32 mouse cellular contexts compared by ENCODE assay signal in the genomic region with DNA sequence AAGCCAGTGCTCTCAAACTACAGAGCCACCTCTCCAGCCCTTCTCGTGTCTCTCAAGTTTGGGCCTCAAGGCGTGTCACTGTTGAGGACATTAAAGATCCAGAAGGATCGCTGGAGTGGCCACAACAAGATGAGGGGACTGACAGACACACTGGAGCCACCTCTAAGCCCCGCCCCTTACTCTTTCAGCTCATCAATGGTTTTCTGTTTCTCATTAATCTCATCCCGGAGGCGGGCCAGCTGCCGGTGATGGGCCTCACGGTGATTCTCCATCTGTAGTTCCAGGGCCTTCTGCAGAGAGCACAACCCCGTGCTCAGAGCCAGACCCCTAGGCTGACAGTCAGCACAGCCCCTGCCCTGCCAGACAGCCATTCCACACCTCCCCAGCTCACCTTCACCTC. TPM values are rescaled to one million over a fixed set of nuclear protein-coding genes. Genes with fewer than 3 reads are reported as not detected.
DNase-seq lines count a peak whose midpoint lies in the region; ATAC-seq and TF ChIP-seq lines count a peak whose summit lies in the region.
"Had no signal": no experiment of that assay in that cellular context is flagged by ENCODE, and none has a peak within 500 bp of the region (broad histone marks: within the 10 kb centered on the region; RNA-seq: fewer than 3 reads in every experiment).

No protein-coding gene starts in this region.

- H3K9me3 ChIP-seq in limb, embryonic 13.5 days, result no peaks in the 10 kb centered on the region
- H3K9me3 ChIP-seq in limb, embryonic 10.5 days (replicated peaks), result no peaks in the 10 kb centered on the region
- no peaks in the 10 kb centered on the region for H3K9me3 ChIP-seq in hindbrain, postnatal 0 days (ENCODE audit: low read length)
- H3K9me3 ChIP-seq: forebrain, embryonic 10.5 days; forebrain, embryonic 15.5 days; heart, embryonic 10.5 days; heart, embryonic 15.5 days; midbrain, embryonic 10.5 days had no signal

- no peak overlapping the region for H3K27ac ChIP-seq in limb, embryonic 13.5 days
- H3K27ac ChIP-seq in limb, embryonic 10.5 days, result no peak overlapping the region
- no peak overlapping the region for H3K27ac ChIP-seq in hindbrain, postnatal 0 days
- H3K27ac ChIP-seq: forebrain, embryonic 10.5 days; forebrain, embryonic 15.5 days; heart, embryonic 10.5 days; heart, embryonic 15.5 days; layer of hippocampus, adult 2 months; liver, embryonic 14.5 days; midbrain, embryonic 10.5 days had no signal

- peaks cover 8% of the 10 kb centered on the region for H3K4me1 ChIP-seq in limb, embryonic 13.5 days
- peaks cover 32% of the 10 kb centered on the region for H3K4me1 ChIP-seq in limb, embryonic 10.5 days
- no peaks in the 10 kb centered on the region for H3K4me1 ChIP-seq in hindbrain, postnatal 0 days (ENCODE audit: insufficient read depth, low read length)
- H3K4me1 ChIP-seq: forebrain, embryonic 15.5 days; heart, embryonic 15.5 days had no signal

- WGBS in limb, embryonic 13.5 days, result 22% methylated on average over 9 of the region's 9 CpGs
- 29% methylated on average over 9 of the region's 9 CpGs for WGBS in limb, embryonic 10.5 days
- 30% methylated on average over 9 of the region's 9 CpGs for WGBS in hindbrain, postnatal 0 days

- no peak for TF ChIP-seq CTCF in hindbrain, postnatal 0 days (IDR thresholded peaks at IDR 0.05; ENCODE audit: low read depth)

- no peak overlapping the region for H3K4me2 ChIP-seq in limb, embryonic 13.5 days (replicated peaks)
- no peak overlapping the region for H3K4me2 ChIP-seq in hindbrain, postnatal 0 days (ENCODE audit: low read depth, low read length)
- H3K4me2 ChIP-seq: forebrain, embryonic 15.5 days; heart, embryonic 15.5 days; lung, embryonic 14.5 days had no signal

- 0 out of 2 replicates have a peak overlapping the region, but pooled peaks have one; percentile 31 for H3K9ac ChIP-seq in limb, embryonic 13.5 days
- H3K9ac ChIP-seq in hindbrain, postnatal 0 days (replicated peaks; ENCODE audit: low read length), result no peak overlapping the region
- H3K9ac ChIP-seq: forebrain, embryonic 15.5 days; heart, embryonic 15.5 days; liver, embryonic 14.5 days; lung, embryonic 14.5 days had no signal

- H3K27me3 ChIP-seq in limb, embryonic 13.5 days, result peaks cover 10% of the 10 kb centered on the region
- H3K27me3 ChIP-seq in limb, embryonic 10.5 days (ENCODE audit: low read depth, poor library complexity, severe bottlenecking), result peaks cover 19% of the 10 kb centered on the region; the same call in 1 of the 2 replicates
- no peaks in the 10 kb centered on the region for H3K27me3 ChIP-seq in hindbrain, postnatal 0 days (ENCODE audit: insufficient read depth, low read length)
- H3K27me3 ChIP-seq: forebrain, embryonic 15.5 days had no signal

- ATAC-seq in limb, embryonic 13.5 days (ENCODE audit: low FRiP score, low read depth), result no peak
- 0 out of 2 replicates have a peak, but pooled peaks have one; percentile 34 for ATAC-seq in hindbrain, postnatal 0 days
- ATAC-seq: activated CD4-positive, CD25-positive, alpha-beta regulatory T cell, adult 4 months; forebrain, embryonic 15.5 days; inflammation-experienced regulatory T-cells, adult 6 months had no signal

- peaks cover 8% of the 10 kb centered on the region for H3K36me3 ChIP-seq in limb, embryonic 13.5 days
- no peaks in the 10 kb centered on the region for H3K36me3 ChIP-seq in limb, embryonic 10.5 days
- peaks cover 62% of the 10 kb centered on the region for H3K36me3 ChIP-seq in hindbrain, postnatal 0 days (ENCODE audit: insufficient read depth, low read length)
- H3K36me3 ChIP-seq: heart, embryonic 10.5 days; heart, embryonic 15.5 days had no signal

- H3K4me3 ChIP-seq in limb, embryonic 13.5 days, result no peak overlapping the region
- no peak overlapping the region for H3K4me3 ChIP-seq in limb, embryonic 10.5 days
- H3K4me3 ChIP-seq in hindbrain, postnatal 0 days (ENCODE audit: low read length), result no peak overlapping the region
- H3K4me3 ChIP-seq: forebrain, embryonic 10.5 days; forebrain, embryonic 15.5 days; heart, embryonic 10.5 days; heart, embryonic 15.5 days; layer of hippocampus, adult 2 months; midbrain, embryonic 10.5 days; myocyte had no signal

- DNase-seq in limb, embryonic 10.5 days (ENCODE audit: low spot score), result no peak
- DNase-seq in retina, postnatal 1 day, result peak; percentile 38
- no peak for DNase-seq in retina, embryonic 14.5 days (ENCODE audit: low spot score)
- peak; percentile 29 for DNase-seq in embryo, embryonic 9.5 days (ENCODE audit: extremely low spot score)
- no peak for DNase-seq in hindbrain, postnatal 0 days (ENCODE audit: low spot score)
- DNase-seq in urinary bladder, postnatal 10 days (ENCODE audit: low spot score), result no peak
- DNase-seq in yolk sac, embryonic 10.5 days (ENCODE audit: low spot score), result no peak
- DNase-seq: adrenal gland, adult 2 months; B cell, adult 2 months; cerebellum, adult 8-10 months; cerebellum, postnatal 25 days; gastrocnemius, postnatal 25 days; heart, adult 11 months; heart, postnatal 4 days; kidney, adult 2 months; left cerebral cortex, postnatal 4 days; liver; lung, embryonic 14.5 days; thymus, adult 2 months; thymus, postnatal 36 days had no signal

RNA-seq across cellular contexts. Expression of gene Pip4k2c, which starts 25.2 kb away (rescaled TPM):
- polyA plus RNA-seq in limb, embryonic 13.5 days (2015; fragmentation: Nextera tagmentation; extraction: Ambion mirVana), result 27.6 and 29.1 TPM in 2 replicates
- polyA plus RNA-seq in limb, embryonic 10.5 days (2016; fragmentation: Nextera tagmentation; extraction: Ambion mirVana), result 25.0 and 27.8 TPM in 2 replicates
- 18.3 and 22.8 TPM in 2 replicates for total RNA-seq in hindbrain, postnatal 0 days (2014; rRNA removed)
- 19.9 and 20.2 TPM in 2 replicates for polyA plus RNA-seq in hindbrain, postnatal 0 days (2015; fragmentation: Nextera tagmentation; extraction: Ambion mirVana)

RNA-seq across cellular contexts. Expression of gene Kif5a, which starts 26.6 kb away (rescaled TPM):
- 4.2 and 4.8 TPM in 2 replicates for polyA plus RNA-seq in limb, embryonic 13.5 days (2015; fragmentation: Nextera tagmentation; extraction: Ambion mirVana)
- polyA plus RNA-seq in limb, embryonic 10.5 days (2016; fragmentation: Nextera tagmentation; extraction: Ambion mirVana), result 1.4 and 2.2 TPM in 2 replicates
- 231 and 249 TPM in 2 replicates for total RNA-seq in hindbrain, postnatal 0 days (2014; rRNA removed)
- polyA plus RNA-seq in hindbrain, postnatal 0 days (2015; fragmentation: Nextera tagmentation; extraction: Ambion mirVana), result 98.4 and 103 TPM in 2 replicates
- total RNA-seq: neutrophil, adult 5-6 weeks had no signal

RNA-seq across cellular contexts. Expression of gene Dctn2, which starts 29.6 kb away (rescaled TPM):
- polyA plus RNA-seq in limb, embryonic 13.5 days (2015; fragmentation: Nextera tagmentation; extraction: Ambion mirVana), result 188 and 192 TPM in 2 replicates
- polyA plus RNA-seq in limb, embryonic 10.5 days (2016; fragmentation: Nextera tagmentation; extraction: Ambion mirVana), result 185 and 194 TPM in 2 replicates
- total RNA-seq in hindbrain, postnatal 0 days (2014; rRNA removed), result 314 and 348 TPM in 2 replicates
- polyA plus RNA-seq in hindbrain, postnatal 0 days (2015; fragmentation: Nextera tagmentation; extraction: Ambion mirVana), result 319 and 323 TPM in 2 replicates

RNA-seq across cellular contexts. Expression of gene Dtx3, which starts 41.0 kb away (rescaled TPM):
- polyA plus RNA-seq in limb, embryonic 13.5 days (2015; fragmentation: Nextera tagmentation; extraction: Ambion mirVana), result 169 and 173 TPM in 2 replicates
- polyA plus RNA-seq in limb, embryonic 10.5 days (2016; fragmentation: Nextera tagmentation; extraction: Ambion mirVana), result 91.4 and 122 TPM in 2 replicates
- total RNA-seq in hindbrain, postnatal 0 days (2014; rRNA removed), result 233 and 240 TPM in 2 replicates
- 170 and 185 TPM in 2 replicates for polyA plus RNA-seq in hindbrain, postnatal 0 days (2015; fragmentation: Nextera tagmentation; extraction: Ambion mirVana)

RNA-seq across cellular contexts. Expression of gene Arhgef25, which starts 46.7 kb away (rescaled TPM):
- 108 and 111 TPM in 2 replicates for polyA plus RNA-seq in limb, embryonic 13.5 days (2015; fragmentation: Nextera tagmentation; extraction: Ambion mirVana)
- 25.8 and 36.3 TPM in 2 replicates for polyA plus RNA-seq in limb, embryonic 10.5 days (2016; fragmentation: Nextera tagmentation; extraction: Ambion mirVana)
- total RNA-seq in hindbrain, postnatal 0 days (2014; rRNA removed), result 61.0 and 65.4 TPM in 2 replicates
- polyA plus RNA-seq in hindbrain, postnatal 0 days (2015; fragmentation: Nextera tagmentation; extraction: Ambion mirVana), result 20.3 and 21.6 TPM in 2 replicates
- total RNA-seq: neutrophil, adult 5-6 weeks had no signal
- polyA plus RNA-seq: activated CD4-positive, CD25-positive, alpha-beta regulatory T cell, adult 4 months had no signal

Comparison
In these comparisons a context has a peak if more than half of its experiments do, and no peak if none do; other contexts are left out.
1. DNase-seq: peak in retina, postnatal 1 day (single experiment) and embryo, embryonic 9.5 days (single experiment); none in limb, embryonic 10.5 days (single experiment), retina, embryonic 14.5 days (single experiment), hindbrain, postnatal 0 days (single experiment), urinary bladder, postnatal 10 days (single experiment) and yolk sac, embryonic 10.5 days (single experiment).
2. RNA of gene Kif5a, which starts 26.6 kb away (polyA plus RNA-seq): 98.4 to 103 TPM in hindbrain, postnatal 0 days; 4.2 to 4.8 TPM in limb, embryonic 13.5 days and 1.4 to 2.2 TPM in limb, embryonic 10.5 days; every median in the first group is over 10 times any median in the second.